Comparison of ENCODE assay signal across 8 mouse cellular contexts in the genomic region with DNA sequence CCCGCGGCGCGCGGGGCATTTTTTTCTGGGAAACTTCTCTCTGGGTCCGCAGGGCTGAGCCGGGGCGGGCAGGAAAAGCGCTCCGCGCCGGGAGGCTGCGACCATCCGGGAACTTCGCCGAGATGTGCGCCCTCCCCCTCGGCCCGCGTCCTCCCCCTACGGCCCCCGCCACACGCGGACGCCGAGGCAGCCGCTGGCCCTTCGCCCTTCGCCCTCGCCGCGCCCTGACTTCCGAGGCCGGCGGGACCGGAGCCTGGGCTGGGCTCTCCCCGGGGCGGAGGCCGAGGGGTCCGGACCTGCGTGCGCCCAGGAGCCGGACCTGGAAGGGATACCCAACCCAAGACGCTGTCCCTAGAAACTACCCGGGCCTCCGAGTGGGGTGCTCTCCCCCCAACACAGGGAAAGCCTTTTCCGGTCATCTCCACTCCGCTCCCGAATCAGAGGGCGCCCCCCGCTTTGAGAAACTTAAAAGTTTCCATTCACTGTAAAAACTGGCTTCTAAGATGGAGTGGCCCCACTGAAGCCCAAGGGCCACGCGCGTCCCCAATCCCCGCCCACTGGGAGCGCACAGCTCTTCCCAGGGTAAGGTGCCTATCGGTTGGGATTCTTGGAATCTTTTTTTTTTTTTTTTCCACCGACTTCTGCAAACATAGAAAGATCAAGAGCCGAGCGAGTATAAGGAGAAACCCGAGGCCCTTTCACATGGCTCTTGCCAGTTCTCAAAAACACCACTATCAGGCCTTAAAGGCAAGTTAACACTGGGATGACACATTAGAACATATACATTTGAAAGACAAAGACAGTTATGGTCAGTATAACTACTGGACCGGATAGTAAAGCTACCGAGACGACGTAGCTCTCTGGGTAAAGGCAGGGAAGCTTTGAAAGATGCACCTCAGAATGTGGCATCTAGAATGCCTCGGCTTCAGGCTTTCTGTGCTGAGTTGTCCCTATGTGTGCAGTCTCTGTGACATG. TPM values are rescaled to one million over a fixed set of nuclear protein-coding genes. Genes with fewer than 3 reads are reported as not detected.
DNase-seq lines count a peak whose midpoint lies in the region; ATAC-seq lines count a peak whose summit lies in the region.

TSS of gene Wipf1 (minus strand) at position 379 of the 975 bp plus-strand sequence.

- H3K9me3 ChIP-seq in intestine, embryonic 14.5 days (ENCODE audit: control insufficient read depth, low read length): no peaks in the 10 kb centered on the region
- H3K9me3 ChIP-seq in megakaryocyte, embryonic 14.5 days: no peaks in the 10 kb centered on the region

- H3K27ac ChIP-seq in intestine, embryonic 14.5 days (ENCODE audit: low read depth): peak within 1 kb of the TSS; percentile 80

- 2% methylated on average over 66 of the region's 66 CpGs for WGBS in intestine, embryonic 14.5 days

- peak within 1 kb of the TSS; percentile 80 for H3K4me2 ChIP-seq in intestine, embryonic 14.5 days (ENCODE audit: low read length)

- no peaks in the 10 kb centered on the region for H3K27me3 ChIP-seq in intestine, embryonic 14.5 days (replicated peaks; ENCODE audit: control insufficient read depth, insufficient read depth, low read length)
- H3K27me3 ChIP-seq in megakaryocyte, embryonic 14.5 days (replicated peaks): no peaks in the 10 kb centered on the region

- H3K4me3 ChIP-seq in intestine, embryonic 14.5 days (ENCODE audit: low read depth, low read length): peak within 1 kb of the TSS; percentile 91
- peak within 1 kb of the TSS; percentile 93 for H3K4me3 ChIP-seq in megakaryocyte, embryonic 14.5 days (replicated peaks)

- peak; percentile 75 for DNase-seq in adrenal gland, adult 8-10 months
- peak; percentile 75 for DNase-seq in embryo, embryonic 10.5 days (ENCODE audit: low spot score)
- peak; percentile 83 to 90 for DNase-seq in gastrocnemius, postnatal 4 days (ENCODE audit: low spot score in 2 of 2)
- DNase-seq in intestine, embryonic 14.5 days (ENCODE audit: low spot score): peak; percentile 91
- peak; percentile 57 to 70 for DNase-seq in left cerebral cortex, postnatal 25 days (ENCODE audit: low spot score in 2 of 2)
- peak; percentile 66 for DNase-seq in right cerebral cortex, postnatal 14 days
- no peak for DNase-seq in MN1 (ENCODE audit: low spot score)

- H3K4me1 ChIP-seq in intestine, embryonic 14.5 days (replicated peaks; ENCODE audit: control insufficient read depth, insufficient read depth, low read length): peaks cover 25% of the 10 kb centered on the region
- peaks cover 85% of the 10 kb centered on the region for H3K4me1 ChIP-seq in megakaryocyte, embryonic 14.5 days

- intact Hi-C loops in left cerebral cortex, postnatal 25 days (cut with DNase I): no loop called here

- peak; percentile 87 for ATAC-seq in intestine, embryonic 14.5 days (replicated peaks; ENCODE audit: low FRiP score, low TSS enrichment, low read depth)

- peak within 1 kb of the TSS; percentile 94 for H3K9ac ChIP-seq in intestine, embryonic 14.5 days (ENCODE audit: low read length)

- no peaks in the 10 kb centered on the region for H3K36me3 ChIP-seq in intestine, embryonic 14.5 days (ENCODE audit: control insufficient read depth, insufficient read depth, low read length)
- H3K36me3 ChIP-seq in megakaryocyte, embryonic 14.5 days (replicated peaks; ENCODE audit: low read length): peaks cover 32% of the 10 kb centered on the region

RNA-seq across cellular contexts. Expression of gene Wipf1, which starts in this region (rescaled TPM):
- 10 to 100 TPM; 14.3 to 30.5 (median 19.8) TPM for total RNA-seq in adrenal gland, adult 8-10 months (2022)
- total RNA-seq in gastrocnemius, postnatal 4 days (2021): 10 to 100 TPM; 33.2 to 41.1 TPM
- 13.6 and 14.4 TPM in 2 replicates for polyA plus RNA-seq in intestine, embryonic 14.5 days (2014; fragmentation: Nextera tagmentation; extraction: Ambion mirVana)
- 1 to 10 TPM; 7.0 to 8.4 TPM for total RNA-seq in left cerebral cortex, postnatal 25 days (2021)
- 310 and 704 TPM in 2 replicates for polyA plus RNA-seq in megakaryocyte, embryonic 14.5 days (2012; ENCODE audit: insufficient read depth, low replicate concordance)

Comparison
In these comparisons a context has a peak if more than half of its experiments do, and no peak if none do; other contexts are left out.
1. RNA of gene Wipf1 (polyA plus RNA-seq): 310 to 704 TPM in megakaryocyte, embryonic 14.5 days; 13.6 to 14.4 TPM in intestine, embryonic 14.5 days; every median in the first group is over 10 times any median in the second.